Mouse (Mus musculus): ENCODE data around the gene Zfhx3.

The Zfhx3 gene

DNA sequence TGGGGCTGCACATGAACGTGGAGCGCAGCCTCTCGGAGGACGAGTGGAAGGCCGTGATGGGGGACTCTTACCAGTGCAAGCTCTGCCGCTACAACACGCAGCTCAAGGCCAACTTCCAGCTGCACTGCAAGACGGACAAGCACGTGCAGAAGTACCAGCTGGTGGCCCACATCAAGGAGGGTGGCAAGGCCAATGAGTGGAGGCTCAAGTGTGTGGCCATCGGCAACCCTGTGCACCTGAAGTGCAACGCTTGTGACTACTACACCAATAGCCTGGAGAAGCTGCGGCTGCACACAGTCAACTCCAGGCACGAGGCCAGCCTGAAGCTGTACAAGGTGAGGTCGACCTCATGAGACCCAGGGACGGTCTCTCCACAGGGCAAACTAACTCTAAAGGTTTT is 857.9 kb downstream of the Zfhx3 start:
- DNase-seq (ENCODE audit: low spot score): no peak

DNA sequence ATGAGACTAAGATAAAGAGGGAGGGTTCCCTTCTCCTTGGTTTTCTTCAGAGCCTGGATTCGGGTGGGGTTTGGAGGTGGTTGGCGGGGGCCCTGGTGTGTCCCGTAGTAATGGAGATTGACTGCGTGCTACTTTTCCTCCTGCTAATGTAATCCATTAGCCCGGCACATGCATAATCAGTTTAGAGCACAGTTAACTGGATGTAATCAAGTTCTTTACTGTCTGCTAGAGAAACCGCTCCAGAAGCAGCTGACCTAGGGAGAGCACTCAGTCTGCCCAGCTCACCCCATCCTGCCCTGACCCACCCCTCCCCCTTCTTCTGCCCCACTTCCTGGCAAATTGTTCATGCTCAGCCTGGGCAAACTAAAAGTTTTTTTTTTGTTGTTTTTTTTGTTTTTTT is 860.6 kb downstream of the Zfhx3 start:
- no peak for DNase-seq (ENCODE audit: low spot score)

DNA sequence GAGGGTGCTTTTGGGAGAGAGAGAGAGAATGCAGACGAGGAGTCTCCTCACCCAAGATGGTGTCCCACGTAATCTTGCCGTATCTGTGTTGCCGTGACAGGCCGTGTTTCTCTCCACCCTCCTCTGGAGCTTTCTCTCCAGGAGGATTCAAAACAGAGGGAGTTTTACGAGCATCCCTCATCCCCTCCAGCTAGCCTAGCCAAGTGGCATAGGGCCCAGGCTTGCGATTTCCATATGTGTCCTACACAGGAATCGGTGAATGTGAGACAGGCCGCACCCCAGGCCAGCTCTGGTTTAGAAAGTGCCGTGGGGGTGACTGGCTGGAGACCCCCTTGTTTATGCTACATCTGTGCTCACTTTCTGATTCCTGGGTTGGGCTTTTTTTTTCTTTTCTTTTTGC is 869.2 kb downstream of the Zfhx3 start:
- DNase-seq (ENCODE audit: low spot score): peak; percentile 22

DNA sequence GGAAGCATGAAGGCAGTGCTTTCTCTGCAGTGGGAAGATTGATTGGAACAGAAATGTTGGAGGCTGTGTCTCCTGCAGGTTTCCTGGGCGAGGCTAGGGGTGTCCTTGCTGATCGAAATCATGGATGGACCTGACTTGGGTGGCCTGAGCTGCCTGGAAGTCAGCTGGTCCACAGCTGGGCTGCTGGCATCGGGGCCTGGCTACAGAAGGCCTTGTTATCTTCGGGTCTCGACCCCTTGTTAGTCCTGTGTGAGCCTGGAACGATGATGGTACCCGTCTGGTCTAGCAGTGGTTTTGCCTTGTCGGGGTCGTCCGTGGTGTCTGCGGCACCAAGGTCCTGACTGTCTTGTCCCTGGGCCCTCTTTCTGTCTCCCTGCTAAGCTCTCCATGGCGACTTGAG is 870.9 kb downstream of the Zfhx3 start:
- DNase-seq (ENCODE audit: low spot score): no peak

DNA sequence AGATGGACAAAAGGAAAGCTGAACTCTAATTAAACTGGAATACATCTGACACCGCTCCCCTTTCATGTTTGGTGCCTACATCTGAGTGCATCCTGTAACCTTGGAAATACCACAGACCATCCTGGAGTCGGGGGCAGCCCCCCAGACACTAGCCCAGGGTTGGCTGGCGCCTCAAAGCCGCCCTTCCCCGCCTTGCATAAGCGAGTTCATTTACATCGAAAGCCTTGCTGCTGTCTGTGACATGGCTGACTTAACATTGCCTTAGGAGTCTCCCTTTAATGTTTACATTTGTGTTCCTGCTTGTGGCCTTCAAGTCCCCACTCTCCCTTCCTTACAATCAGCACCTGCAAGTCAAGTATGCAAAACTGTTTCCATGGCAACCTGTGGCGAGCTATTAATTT is 876.8 kb downstream of the Zfhx3 start:
- no peak for DNase-seq (ENCODE audit: low spot score)

- DNase-seq (ENCODE audit: low spot score): no peak
Measured at GRCm38 (mm10) chr8:108819826-108820225, 877.4 kb downstream of the Zfhx3 start.

DNA sequence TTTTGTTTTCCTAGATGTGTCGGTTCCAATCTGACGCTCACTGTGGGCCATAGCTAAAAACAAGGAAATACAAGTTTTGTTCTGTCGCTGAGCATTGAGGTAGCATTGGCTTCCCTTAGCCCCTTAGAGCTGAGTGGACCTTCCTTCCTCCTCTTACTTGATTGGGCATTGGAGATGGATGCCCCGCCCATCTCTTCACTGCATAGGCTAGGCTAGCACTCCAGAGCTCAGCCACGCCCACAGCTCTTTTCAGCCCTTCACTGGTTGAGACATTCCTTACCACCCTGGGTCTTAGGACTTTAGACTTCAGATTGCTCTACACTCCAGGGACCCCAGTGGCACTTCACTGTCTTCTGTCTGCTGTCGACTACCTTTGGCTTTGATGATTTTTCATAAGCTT is 878.2 kb downstream of the Zfhx3 start:
- DNase-seq (ENCODE audit: low spot score): no peak

- peak; percentile 33 for DNase-seq (ENCODE audit: low spot score)
Measured at GRCm38 (mm10) chr8:108822841-108823266, 880.4 kb downstream of the Zfhx3 start.

- DNase-seq (ENCODE audit: low spot score): no peak
Measured at GRCm38 (mm10) chr8:108824049-108824448, 881.6 kb downstream of the Zfhx3 start.

DNA sequence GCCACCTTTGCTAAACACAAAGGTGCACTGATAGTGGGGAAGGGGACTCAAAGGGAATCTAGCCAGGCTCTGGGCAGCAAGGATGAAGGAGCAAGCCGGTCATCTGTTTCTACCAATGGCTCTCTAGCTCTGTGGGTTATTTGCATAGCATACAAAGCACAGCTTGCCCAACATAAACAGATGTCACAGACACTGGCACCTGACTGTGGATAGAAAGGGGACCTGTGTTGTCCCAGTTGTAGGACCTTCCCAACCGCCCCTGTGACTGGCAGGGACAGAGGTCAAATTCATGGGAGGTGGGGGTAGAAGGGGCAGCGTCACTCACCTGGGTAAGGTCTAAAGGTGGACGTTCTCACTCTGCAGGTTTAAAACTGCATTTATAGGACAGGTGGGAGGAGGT is 884.0 kb downstream of the Zfhx3 start:
- no peak for DNase-seq (ENCODE audit: low spot score)

DNA sequence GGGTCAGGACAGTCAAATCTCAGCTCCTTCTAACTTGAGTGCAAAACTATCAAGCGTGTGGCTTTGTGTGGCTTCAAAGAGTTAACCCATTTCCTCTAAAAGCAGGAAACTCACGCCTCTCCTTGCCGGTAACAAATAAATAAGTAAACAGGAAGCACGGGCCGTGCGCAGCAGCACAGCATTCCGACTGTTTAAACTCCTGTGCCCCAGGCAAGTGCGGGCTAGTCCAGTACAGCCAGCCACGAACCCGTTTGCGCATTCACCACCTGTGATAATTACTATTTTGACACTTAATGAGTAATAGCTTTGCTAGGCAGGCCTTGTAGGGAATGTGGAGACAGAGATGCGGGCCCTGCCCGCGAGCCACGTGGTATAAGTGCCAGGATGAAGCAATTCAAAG is 885.0 kb downstream of the Zfhx3 start:
- DNase-seq (ENCODE audit: low spot score): no peak

- DNase-seq (ENCODE audit: low spot score): no peak
Measured at GRCm38 (mm10) chr8:108829305-108829717, 886.9 kb downstream of the Zfhx3 start.

DNA sequence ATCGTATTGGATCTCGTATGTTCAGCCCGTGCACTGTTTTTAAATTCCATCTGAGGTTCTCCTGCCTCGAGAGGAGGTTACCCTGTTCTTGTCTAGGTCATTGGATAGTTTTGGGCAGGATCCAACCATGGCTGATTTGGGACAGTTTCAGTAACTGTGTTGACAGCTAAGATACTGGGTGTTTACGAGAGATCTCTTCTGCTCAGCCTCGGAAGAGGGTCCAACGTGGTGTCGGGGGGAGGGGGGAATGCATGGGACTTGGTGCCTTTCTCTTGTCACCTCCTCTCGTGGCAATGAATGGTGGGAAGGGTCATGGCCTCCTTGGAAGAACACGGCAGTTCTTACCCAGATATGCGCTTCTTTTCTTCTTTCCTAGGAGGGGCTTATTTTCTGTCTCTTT is 892.7 kb downstream of the Zfhx3 start:
- no peak for DNase-seq (ENCODE audit: low spot score)

DNA sequence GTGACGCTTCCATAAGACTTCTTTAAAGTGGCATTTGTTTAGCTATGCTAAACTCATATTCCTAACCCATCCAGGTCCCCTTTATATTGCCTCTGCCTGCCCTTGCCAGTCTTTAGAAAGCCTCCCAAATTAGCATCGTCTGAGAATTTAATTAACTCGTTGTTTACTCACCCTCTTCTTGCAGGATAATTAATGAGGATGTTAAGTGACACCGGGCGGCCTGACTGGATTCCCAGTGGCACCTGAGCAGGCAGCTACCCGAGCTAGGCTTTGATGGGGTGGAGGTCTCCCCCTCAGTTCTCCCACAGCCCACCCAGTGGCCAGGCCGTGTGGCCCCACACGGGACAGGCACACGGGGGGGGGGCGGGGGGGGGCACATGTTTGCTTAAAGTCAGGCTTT is 895.3 kb downstream of the Zfhx3 start:
- no peak for DNase-seq (ENCODE audit: low spot score)

DNA sequence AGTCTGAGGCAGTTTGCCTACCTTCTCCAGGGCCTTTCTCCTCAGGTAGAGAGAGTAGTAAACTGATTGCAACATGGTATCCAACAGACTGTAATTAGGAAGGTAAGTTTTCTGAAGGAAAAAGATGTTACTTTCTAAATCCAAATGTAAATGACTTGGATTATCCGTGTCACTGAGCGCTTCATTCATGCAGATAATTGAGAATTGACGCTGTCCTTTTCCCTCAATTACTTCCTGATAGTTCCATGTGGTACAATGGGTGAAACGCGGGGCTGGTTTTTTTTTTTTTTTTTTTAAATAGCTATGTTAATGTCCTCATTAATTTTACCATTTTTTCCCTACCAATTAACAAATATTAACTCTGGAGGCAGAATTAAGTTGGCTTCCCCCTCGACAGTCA is 896.3 kb downstream of the Zfhx3 start:
- no peak for DNase-seq (ENCODE audit: low spot score)

- DNase-seq (ENCODE audit: low spot score): no peak
Measured at GRCm38 (mm10) chr8:108842307-108842706, 899.9 kb downstream of the Zfhx3 start.

- DNase-seq (ENCODE audit: low spot score): no peak
Measured at GRCm38 (mm10) chr8:108846174-108846573, 903.7 kb downstream of the Zfhx3 start.

DNA sequence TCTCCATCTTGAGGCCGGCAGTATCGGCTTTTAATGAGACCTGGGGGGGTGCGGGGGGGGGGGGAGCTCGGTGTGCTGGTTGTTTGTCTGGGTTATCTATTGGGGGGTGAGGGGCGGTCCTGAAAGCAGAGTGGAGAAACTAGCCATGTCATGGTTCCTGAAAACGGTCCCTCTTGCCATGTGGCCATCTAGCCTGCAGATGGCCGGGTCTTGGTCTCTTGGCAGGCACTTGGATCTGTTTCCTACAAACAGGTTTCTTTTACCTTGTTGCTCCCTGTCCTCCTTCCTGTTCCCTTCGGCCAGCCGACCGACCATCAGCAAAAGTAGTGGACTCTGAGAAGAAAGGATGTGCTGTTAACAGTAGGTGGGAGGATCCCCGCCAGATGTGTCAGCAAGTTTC is 904.4 kb downstream of the Zfhx3 start:
- no peak for DNase-seq (ENCODE audit: low spot score)

DNA sequence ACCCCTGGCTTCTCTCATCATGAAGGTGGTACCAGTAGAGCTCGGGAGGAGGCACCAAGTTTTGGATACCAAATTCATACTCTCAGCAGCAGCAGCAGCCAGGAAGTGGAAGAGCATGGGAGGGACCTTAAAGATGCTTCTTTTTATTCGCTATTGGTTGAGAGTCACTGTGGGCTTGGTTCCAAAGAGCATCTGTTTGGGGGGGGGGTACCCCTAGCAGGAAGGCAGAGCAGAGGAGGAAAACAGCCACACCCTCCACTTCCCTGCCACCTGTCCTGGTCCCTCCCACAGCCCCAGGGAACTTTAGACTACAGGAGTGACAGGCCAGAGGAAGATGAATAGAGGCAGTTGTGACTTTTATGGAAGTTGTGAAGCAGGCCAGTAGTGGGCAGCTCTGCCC is 904.9 kb downstream of the Zfhx3 start:
- DNase-seq (ENCODE audit: low spot score): no peak

DNA sequence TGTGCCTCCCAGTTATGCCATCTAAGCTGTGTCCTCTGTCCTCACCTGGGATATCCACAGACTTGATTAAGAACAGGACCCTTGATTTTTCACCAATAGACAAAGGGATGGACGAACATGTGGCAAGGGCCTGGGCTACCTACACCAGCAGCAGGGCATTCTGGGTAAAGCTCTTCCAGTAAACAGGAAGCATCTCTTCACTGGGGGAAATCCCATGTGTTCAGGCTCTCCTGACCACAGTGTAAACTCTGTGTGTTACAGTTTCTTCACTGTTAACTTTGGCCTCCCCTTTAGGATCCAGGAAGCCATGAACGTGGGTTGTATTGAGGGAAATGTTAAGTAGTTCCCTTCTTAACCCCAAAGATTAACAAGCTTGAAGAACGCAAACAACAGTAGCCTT is 906.0 kb downstream of the Zfhx3 start:
- no peak for DNase-seq (ENCODE audit: low spot score)

DNA sequence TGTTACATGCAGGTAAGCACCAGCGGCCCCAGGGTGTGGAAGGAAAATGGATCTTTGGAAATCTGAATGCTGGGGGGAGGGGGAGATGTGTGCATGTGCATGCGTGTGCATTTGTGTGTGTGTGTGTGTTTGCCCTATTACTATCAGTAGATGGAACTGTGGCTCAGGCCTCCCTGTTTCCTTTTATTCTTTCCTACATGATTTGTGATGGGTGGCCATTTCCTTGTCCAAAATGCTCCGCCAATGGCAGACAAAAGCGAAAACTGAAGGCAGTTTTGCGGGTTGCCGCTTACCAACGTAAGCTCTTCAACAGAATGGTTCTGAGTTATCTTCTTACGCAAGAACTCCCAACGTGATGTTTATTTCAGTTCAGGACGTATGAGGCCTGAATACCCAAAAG is 910.6 kb downstream of the Zfhx3 start:
- no peak for DNase-seq (ENCODE audit: low spot score)

DNA sequence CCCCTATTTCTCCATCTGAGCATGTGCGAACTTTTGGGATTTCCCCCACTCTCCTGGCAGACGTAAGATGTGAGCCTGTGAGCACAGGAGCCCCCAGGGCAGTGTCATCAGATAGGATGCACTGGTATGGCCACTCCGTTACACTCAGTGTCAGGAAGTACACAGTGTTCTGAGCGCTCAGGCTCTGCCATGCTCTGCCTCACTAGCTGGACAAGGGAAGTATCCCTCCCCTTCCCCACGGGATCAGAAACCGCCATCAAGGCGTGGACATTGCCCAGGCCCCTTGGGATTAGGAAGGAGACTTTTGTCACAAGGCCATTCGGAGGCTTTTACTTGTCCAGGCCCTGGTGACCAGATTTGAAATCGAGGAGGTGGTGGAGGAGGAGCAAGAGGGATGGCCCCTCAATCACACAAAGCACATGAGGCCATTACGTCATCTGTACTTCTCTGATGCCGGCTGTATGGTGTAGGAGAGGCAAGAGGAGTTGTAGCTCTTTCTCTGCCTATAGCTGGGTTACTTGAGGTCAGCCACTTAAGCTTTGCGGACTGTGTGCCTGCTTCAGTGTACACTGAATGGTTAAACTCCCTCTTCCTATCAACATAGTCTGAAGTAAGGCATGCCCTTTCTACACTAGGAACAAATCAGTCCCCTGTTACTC is 912.1 kb downstream of the Zfhx3 start:
- no peak for DNase-seq (ENCODE audit: low spot score)

GRCm38 (mm10) chr8:108859001-108859400 is 916.6 kb downstream of the Zfhx3 start:
- DNase-seq (ENCODE audit: low spot score): no peak

DNA sequence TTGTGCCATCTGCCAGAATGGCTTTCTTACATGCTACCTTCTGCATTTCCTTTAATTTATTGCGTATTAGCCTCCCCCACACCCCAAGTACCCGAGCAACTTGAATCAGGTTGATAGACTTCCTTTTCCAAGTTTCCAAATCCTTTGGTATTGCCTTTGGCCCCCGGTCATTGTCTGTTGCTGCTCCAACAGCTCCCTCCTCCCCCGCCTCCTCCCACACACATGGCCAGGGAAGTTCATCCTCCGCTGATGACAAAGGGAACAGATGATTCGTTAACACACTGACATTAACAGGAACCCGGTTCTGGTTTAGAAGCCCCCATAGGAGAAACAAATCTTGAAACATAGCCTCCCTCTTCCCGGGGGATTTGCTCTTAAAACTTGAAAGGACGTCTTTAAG is 917.5 kb downstream of the Zfhx3 start:
- DNase-seq (ENCODE audit: low spot score): no peak

- no peak for DNase-seq (ENCODE audit: low spot score)
Measured at GRCm38 (mm10) chr8:108863440-108863839, 921.0 kb downstream of the Zfhx3 start.
